In genomic region chr5:99036596-99037441, GRCm38 (mm10) we compare ENCODE assay signal across 8 mouse cellular contexts. TPM values are rescaled to one million over a fixed set of nuclear protein-coding genes. Genes with fewer than 3 reads are reported as not detected.
DNase-seq lines count a peak whose midpoint lies in the region; ATAC-seq lines count a peak whose summit lies in the region.

Gene Prkg2 (minus strand): TSS chr5:99037351.

- H3K4me3 ChIP-seq in forebrain, embryonic 14.5 days (ENCODE audit: low read depth, low read length) = peak within 1 kb of the TSS; percentile 66
- peak within 1 kb of the TSS; percentile 58 for H3K4me3 ChIP-seq in intestine, embryonic 14.5 days (ENCODE audit: low read depth, low read length)
- H3K4me3 ChIP-seq in limb, embryonic 15.5 days = peak within 1 kb of the TSS; percentile 62
- peak within 1 kb of the TSS; percentile 70 for H3K4me3 ChIP-seq in neural tube, embryonic 11.5 days (ENCODE audit: low read depth, low read length)

- no peaks in the 10 kb centered on the region for H3K27me3 ChIP-seq in forebrain, embryonic 14.5 days (replicated peaks; ENCODE audit: control insufficient read depth, insufficient read depth, low read length)
- peaks cover 18% of the 10 kb centered on the region; the same call in 1 of the 2 replicates for H3K27me3 ChIP-seq in intestine, embryonic 14.5 days (replicated peaks; ENCODE audit: control insufficient read depth, insufficient read depth, low read length)
- H3K27me3 ChIP-seq in limb, embryonic 15.5 days = peaks cover 30% of the 10 kb centered on the region
- H3K27me3 ChIP-seq in neural tube, embryonic 11.5 days (ENCODE audit: control insufficient read depth, insufficient read depth, low read length) = peaks cover 4% of the 10 kb centered on the region; the same call in 1 of the 2 replicates

- H3K9ac ChIP-seq in forebrain, embryonic 14.5 days (ENCODE audit: low read length) = peak within 1 kb of the TSS; percentile 70
- H3K9ac ChIP-seq in intestine, embryonic 14.5 days (ENCODE audit: low read length) = peak within 1 kb of the TSS; percentile 63
- peak within 1 kb of the TSS; percentile 51; the same call in 1 of the 2 replicates for H3K9ac ChIP-seq in limb, embryonic 15.5 days
- H3K9ac ChIP-seq in neural tube, embryonic 11.5 days (ENCODE audit: low read length) = peak within 1 kb of the TSS; percentile 75

- H3K4me2 ChIP-seq in forebrain, embryonic 14.5 days (ENCODE audit: low read length) = peak within 1 kb of the TSS; percentile 96
- peak within 1 kb of the TSS; percentile 84 for H3K4me2 ChIP-seq in intestine, embryonic 14.5 days (ENCODE audit: low read length)
- H3K4me2 ChIP-seq in limb, embryonic 15.5 days = peak within 1 kb of the TSS; percentile 95
- peak within 1 kb of the TSS; percentile 95 for H3K4me2 ChIP-seq in neural tube, embryonic 11.5 days (ENCODE audit: low read depth)

- ATAC-seq in forebrain, embryonic 14.5 days = peak; percentile 84
- ATAC-seq in intestine, embryonic 14.5 days (replicated peaks; ENCODE audit: low FRiP score, low TSS enrichment, low read depth) = peak; percentile 76
- peak; percentile 41 for ATAC-seq in limb, embryonic 15.5 days (ENCODE audit: insufficient number of reproducible peaks, low FRiP score, low TSS enrichment, low read depth)
- peak; percentile 78 for ATAC-seq in neural tube, embryonic 11.5 days (ENCODE audit: insufficient read depth, low FRiP score, low TSS enrichment)
- no peak for ATAC-seq in CD4-positive, CD25-positive, alpha-beta regulatory T cell, adult 4 months

- H3K4me1 ChIP-seq in forebrain, embryonic 14.5 days (ENCODE audit: control insufficient read depth, insufficient read depth, low read length) = no peaks in the 10 kb centered on the region
- H3K4me1 ChIP-seq in intestine, embryonic 14.5 days (replicated peaks; ENCODE audit: control insufficient read depth, insufficient read depth, low read length) = no peaks in the 10 kb centered on the region
- H3K4me1 ChIP-seq in limb, embryonic 15.5 days = peaks cover 12% of the 10 kb centered on the region
- H3K4me1 ChIP-seq in neural tube, embryonic 11.5 days (ENCODE audit: control insufficient read depth, insufficient read depth, low read length) = peaks cover 5% of the 10 kb centered on the region; the same call in 1 of the 2 replicates

- under 1% methylated on average over 81 of the region's 94 CpGs for WGBS in forebrain, embryonic 14.5 days
- under 1% methylated on average over 73 of the region's 94 CpGs for WGBS in intestine, embryonic 14.5 days
- WGBS in limb, embryonic 15.5 days = under 1% methylated on average over 93 of the region's 94 CpGs
- under 1% methylated on average over 71 of the region's 94 CpGs for WGBS in neural tube, embryonic 11.5 days

- no peak within 1 kb of the TSS for H3K27ac ChIP-seq in forebrain, embryonic 14.5 days (ENCODE audit: low read depth, low read length)
- H3K27ac ChIP-seq in intestine, embryonic 14.5 days (ENCODE audit: low read depth) = peak within 1 kb of the TSS; percentile 43
- peak within 1 kb of the TSS; percentile 43 for H3K27ac ChIP-seq in limb, embryonic 15.5 days
- 0 out of 2 replicates have a peak within 1 kb of the TSS, but pooled peaks have one; percentile 8 for H3K27ac ChIP-seq in neural tube, embryonic 11.5 days (ENCODE audit: low read depth, low read length)

- H3K36me3 ChIP-seq in forebrain, embryonic 14.5 days (ENCODE audit: control insufficient read depth, insufficient read depth, low read length) = no peaks in the 10 kb centered on the region
- H3K36me3 ChIP-seq in intestine, embryonic 14.5 days (ENCODE audit: control insufficient read depth, insufficient read depth, low read length) = no peaks in the 10 kb centered on the region
- no peaks in the 10 kb centered on the region for H3K36me3 ChIP-seq in limb, embryonic 15.5 days
- no peaks in the 10 kb centered on the region for H3K36me3 ChIP-seq in neural tube, embryonic 11.5 days (ENCODE audit: control insufficient read depth, insufficient read depth, low read length)

- no peaks in the 10 kb centered on the region for H3K9me3 ChIP-seq in forebrain, embryonic 14.5 days (replicated peaks; ENCODE audit: control insufficient read depth, low read length)
- no peaks in the 10 kb centered on the region for H3K9me3 ChIP-seq in intestine, embryonic 14.5 days (ENCODE audit: control insufficient read depth, low read length)
- no peaks in the 10 kb centered on the region for H3K9me3 ChIP-seq in limb, embryonic 15.5 days
- no peaks in the 10 kb centered on the region for H3K9me3 ChIP-seq in neural tube, embryonic 11.5 days (ENCODE audit: control insufficient read depth, low read length)

- peak; percentile 13 for DNase-seq in adrenal gland, adult 2 months
- DNase-seq in adrenal gland, adult 8-10 months = no peak
- DNase-seq in Muller cell, postnatal 12 days (ENCODE audit: inconsistent ontology term) = peak; percentile 35
- DNase-seq in forebrain, embryonic 14.5 days (ENCODE audit: low spot score) = peak; percentile 51
- peak; percentile 76 for DNase-seq in intestine, embryonic 14.5 days (ENCODE audit: low spot score)
- peak; percentile 60 for DNase-seq in neural tube, embryonic 11.5 days (ENCODE audit: low spot score)

RNA-seq across cellular contexts. Expression of gene Prkg2, which starts in this region (rescaled TPM):
- total RNA-seq in adrenal gland, adult 2 months (2021) = 1 to 10 TPM; 2.9 to 4.3 TPM
- polyA plus RNA-seq in adrenal gland, adult 2 months (2012; rRNA removed) = 0.33 and 0.54 TPM in 2 replicates
- 1 to 10 TPM; 4.9 to 8.1 (median 6.9) TPM for total RNA-seq in adrenal gland, adult 8-10 months (2022)
- 0.75 and 0.97 TPM in 2 replicates for polyA plus RNA-seq in forebrain, embryonic 14.5 days (2014; fragmentation: Nextera tagmentation; extraction: Ambion mirVana)
- polyA plus RNA-seq in intestine, embryonic 14.5 days (2014; fragmentation: Nextera tagmentation; extraction: Ambion mirVana) = 17.4 and 17.9 TPM in 2 replicates
- polyA plus RNA-seq in limb, embryonic 15.5 days (2015; fragmentation: Nextera tagmentation; extraction: Ambion mirVana) = 2.8 and 4.0 TPM in 2 replicates
- 1.8 and 2.0 TPM in 2 replicates for polyA plus RNA-seq in neural tube, embryonic 11.5 days (2014; fragmentation: Nextera tagmentation; extraction: Ambion mirVana)
- not detected for polyA plus RNA-seq in CD4-positive, CD25-positive, alpha-beta regulatory T cell, adult 4 months (2017; shearing (Covaris generic))

Comparison
In these comparisons a context has a peak if more than half of its experiments do, and no peak if none do; other contexts are left out.
1. Peak in DNase-seq, ATAC-seq, H3K4me3 ChIP-seq, H3K9ac ChIP-seq and H3K4me2 ChIP-seq in forebrain, embryonic 14.5 days; RNA of the gene not detected or under 1 TPM.